1 mouse cellular context compared by ENCODE assay signal in genomic region chr4:116001206-116001605, GRCm38 (mm10).
TF ChIP-seq lines count a peak whose summit lies in the region.

No protein-coding gene starts in this region.

TF ChIP-seq in MEL, 35 proteins besides CTCF, POLR2A, EP300 and RAD21 (continued from another document):
- TF ChIP-seq NRF1 (IDR thresholded peaks at IDR 0.05; ENCODE audit: insufficient read depth, low read depth, low read length, poor library complexity, severe bottlenecking) (no peak), KAT2A (conservative IDR thresholded peaks at IDR 0.05; ENCODE audit: low read depth, low read length) (no peak), TCF12 (IDR thresholded peaks at IDR 0.05; ENCODE audit: low read depth, low read length) (no peak), SIN3A (IDR thresholded peaks at IDR 0.05; ENCODE audit: low read length) (no peak), GATA1 (IDR thresholded peaks at IDR 0.05; ENCODE audit: low read depth, low read length) (no peak), NELFE (IDR thresholded peaks at IDR 0.05; ENCODE audit: low read depth, low read length) (no peak), BHLHE40 (IDR thresholded peaks at IDR 0.05; ENCODE audit: borderline replicate concordance, low read depth, low read length) (no peak), RCOR1 (IDR thresholded peaks at IDR 0.05; ENCODE audit: low read depth, low read length) (no peak)
